Mouse (Mus musculus): Measurements from ENCODE around the gene Frmd4b. TPM values are rescaled to one million over a fixed set of nuclear protein-coding genes. Genes with fewer than 3 reads are reported as not detected.
A peak's percentile ranks its signal among the peaks of the same experiment; 100 is the strongest.

The Frmd4b gene
- total RNA-seq, 1 experiment from 2014 or later, result 21.9 TPM

DNA sequence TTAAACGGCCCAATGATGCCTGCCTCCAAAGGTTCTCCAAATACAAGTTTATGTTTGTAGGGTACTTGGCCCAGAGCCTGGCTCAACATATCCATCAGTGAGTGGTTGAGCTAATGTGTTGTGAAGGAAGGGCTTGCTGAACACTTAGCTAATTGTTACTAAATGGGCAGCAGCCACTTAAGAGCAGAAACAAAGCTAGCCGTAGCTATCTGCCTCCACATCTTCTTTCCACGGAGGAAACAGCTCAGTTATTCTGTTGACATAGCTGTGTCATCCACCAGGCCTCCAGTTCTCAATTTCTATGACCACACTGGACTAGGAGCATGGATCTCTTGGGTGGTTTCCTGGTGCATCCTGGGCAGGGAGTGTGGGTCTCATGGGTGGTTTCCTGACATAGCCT, 302.0 kb downstream of the Frmd4b start:
- DNase-seq, result no peak

- DNase-seq, result no peak
These were observed 304.8 kb downstream of the Frmd4b start for GRCm38 (mm10) chr6:97312545-97312939.

DNA sequence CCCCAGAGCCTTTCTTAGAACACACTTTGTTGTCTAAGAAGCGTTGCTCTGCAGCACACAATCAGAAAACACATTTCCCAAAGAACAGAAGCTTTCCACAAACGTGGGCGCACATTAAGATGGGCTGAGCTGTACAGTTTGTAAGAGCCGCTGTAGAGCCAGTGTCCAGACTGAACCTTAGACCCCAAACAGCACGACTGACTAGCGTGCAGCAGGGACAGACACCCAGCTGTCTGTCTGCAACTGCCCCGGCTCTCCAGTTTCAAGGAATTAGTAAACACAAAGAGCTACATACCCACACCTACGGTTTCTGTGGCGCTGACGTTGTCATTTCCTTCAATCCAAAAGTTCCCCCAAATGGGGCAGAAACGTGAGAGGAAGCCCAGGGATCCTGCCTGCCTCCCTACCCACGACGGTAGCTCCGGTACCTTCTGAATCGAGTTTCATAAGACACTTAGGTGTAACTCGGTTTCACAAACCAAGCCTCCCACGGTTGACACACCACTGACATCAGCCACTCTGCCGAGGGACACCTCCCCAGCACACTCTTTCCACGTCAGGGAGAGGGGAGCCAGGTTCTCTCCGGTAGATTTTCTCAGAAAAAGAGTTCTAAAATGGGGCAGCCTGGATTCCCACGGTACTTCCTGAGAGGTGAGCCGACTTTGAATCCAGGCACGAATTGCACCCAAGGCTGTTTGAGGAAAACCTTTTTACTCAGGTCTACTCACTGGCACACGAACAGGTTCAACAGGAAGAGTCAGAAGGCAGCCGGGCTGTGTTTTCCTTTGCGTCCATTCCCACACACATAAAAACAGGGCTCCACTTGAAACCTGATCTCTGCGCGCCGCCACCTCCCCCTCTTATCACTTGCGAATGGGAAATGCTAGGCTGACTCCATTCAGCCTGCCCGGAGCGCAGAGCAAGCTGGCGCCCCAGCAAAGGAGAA, 305.5 kb downstream of the Frmd4b start:
- peak; percentile 76 for DNase-seq

DNA sequence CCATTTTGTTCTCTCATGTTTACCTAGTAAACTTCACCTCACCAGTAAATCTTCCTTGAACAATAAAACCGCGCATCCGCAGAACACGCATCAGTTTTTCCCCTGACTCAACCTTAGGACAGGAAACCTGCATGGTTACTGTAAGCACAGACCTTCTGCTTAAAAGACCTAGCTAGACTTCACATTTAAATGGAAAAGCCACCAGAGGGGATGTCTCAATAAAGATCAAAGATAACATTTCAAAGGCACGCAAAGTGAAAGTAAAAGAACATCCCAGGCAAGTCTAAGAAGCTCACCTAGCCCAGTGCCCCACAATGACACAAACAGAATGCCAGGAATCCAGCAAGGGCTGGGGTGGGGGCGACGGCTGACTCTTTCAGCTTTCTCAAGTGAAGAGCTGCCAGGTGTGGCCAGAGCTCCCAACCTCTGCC, 306.4 kb downstream of the Frmd4b start:
- DNase-seq, result no peak

DNA sequence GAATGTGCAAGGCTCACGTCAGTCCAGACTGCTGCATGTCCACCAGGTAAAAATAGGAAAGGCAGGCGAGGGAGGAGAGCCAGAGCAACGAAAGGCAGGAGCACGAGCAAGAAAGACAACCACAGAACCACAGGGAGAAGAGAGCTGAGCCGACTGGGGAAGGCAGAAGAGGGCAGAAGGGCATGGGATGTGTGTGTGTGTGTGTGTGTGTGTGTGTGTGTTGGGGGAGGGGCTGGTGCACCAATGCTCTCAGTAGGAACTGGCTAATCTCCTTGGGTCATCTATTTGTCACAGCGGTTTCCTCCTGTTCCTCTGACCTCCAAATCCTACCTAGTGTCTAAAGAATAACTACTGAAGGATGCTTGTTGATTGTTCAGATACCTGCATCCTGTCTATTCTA, 308.2 kb downstream of the Frmd4b start:
- DNase-seq, result peak; percentile 15

DNA sequence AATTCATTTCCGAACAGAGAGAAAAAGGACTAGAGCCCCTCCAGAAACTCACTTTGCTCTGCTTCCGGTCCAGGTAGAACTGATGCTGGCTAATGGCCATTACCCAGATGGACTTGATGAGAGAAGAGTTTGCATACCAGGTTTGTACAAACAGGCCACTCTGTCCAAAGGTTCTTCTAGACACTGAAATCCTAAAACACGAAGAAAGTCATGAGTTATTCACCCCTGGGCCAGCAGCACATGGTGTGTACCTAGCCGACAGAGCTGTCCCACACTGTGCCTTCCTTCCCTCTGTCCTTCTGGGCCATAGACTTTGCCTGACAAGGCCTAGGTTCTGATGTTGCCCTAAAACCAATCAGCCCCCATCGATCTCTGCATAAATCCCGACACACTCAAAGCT, 308.8 kb downstream of the Frmd4b start:
- no peak for DNase-seq

GRCm38 (mm10) chr6:97307231-97307630, 310.1 kb downstream of the Frmd4b start:
- no peak for DNase-seq

DNA sequence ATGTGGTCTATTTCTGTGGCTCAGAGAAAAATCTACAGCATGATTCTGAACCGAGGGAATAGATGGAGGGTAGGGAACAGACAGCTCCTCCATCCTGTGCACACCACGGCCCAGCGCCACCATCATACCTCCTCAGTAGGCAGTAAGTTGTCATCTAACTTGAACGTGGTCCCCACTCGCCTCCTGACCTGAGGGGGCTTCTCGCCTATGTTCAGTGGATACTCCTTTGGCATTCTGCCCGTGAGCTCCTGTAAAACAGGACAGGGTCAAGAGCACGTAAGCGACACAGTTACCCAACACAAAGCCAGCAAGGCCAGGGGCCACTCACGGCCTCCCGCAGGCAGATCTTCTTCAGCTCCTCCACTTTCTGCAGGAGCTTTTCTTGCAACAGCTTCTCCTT, 311.0 kb downstream of the Frmd4b start:
- DNase-seq, result peak; percentile 11

DNA sequence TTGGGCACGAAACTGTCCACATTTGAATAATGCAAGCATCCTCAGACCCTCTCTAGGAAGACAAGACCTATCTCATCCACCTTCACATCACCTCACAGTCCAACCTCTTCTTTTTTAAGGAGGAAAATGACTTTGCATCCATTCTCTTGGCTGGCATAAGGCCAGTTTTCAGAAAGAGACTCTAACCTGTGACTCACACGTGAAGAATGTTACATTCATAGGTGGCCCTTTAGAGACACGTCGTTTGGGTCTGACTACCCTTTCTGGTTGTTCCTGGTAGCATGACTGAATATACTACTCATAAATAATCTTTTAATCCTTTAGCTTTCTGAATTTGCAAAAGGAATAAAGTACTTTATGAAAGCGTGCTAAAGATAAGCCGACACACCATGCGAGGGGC, 311.9 kb downstream of the Frmd4b start:
- DNase-seq, result no peak

- no peak for DNase-seq
These were observed 312.3 kb downstream of the Frmd4b start for GRCm38 (mm10) chr6:97305010-97305409.

- no peak for DNase-seq
These were observed 313.8 kb downstream of the Frmd4b start for GRCm38 (mm10) chr6:97303277-97304109.

- no peak for DNase-seq
These were observed 315.0 kb downstream of the Frmd4b start for GRCm38 (mm10) chr6:97302303-97302702.

GRCm38 (mm10) chr6:97300659-97301058, 316.7 kb downstream of the Frmd4b start:
- DNase-seq, result no peak

- no peak for DNase-seq
These were observed 317.2 kb downstream of the Frmd4b start for GRCm38 (mm10) chr6:97300180-97300579.

GRCm38 (mm10) chr6:97297151-97297550, 320.2 kb downstream of the Frmd4b start:
- DNase-seq, result no peak

- no peak for DNase-seq
These were observed 321.3 kb downstream of the Frmd4b start for GRCm38 (mm10) chr6:97295866-97296527.

DNA sequence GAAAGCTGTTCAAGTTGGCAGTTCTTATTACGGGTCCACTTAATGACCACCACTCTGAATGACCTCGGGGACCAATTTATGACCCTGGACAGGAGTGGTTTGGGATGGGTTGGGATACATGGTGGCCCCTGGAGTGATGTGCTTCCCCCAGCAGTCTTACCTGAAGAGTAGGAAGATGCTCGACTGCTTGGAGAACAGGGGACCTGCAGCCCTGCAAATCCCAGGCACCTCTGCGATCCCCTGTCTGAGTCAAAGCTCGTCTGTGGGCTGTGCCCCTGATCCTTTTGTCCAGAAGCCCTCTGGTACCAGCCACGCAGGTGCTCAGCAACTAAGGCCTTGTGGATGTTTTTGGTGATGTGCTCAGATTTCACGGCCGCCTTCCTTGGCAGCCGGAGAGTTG, 321.9 kb downstream of the Frmd4b start:
- DNase-seq, result no peak

- DNase-seq, result no peak
These were observed 323.4 kb downstream of the Frmd4b start for GRCm38 (mm10) chr6:97293667-97294569.

DNA sequence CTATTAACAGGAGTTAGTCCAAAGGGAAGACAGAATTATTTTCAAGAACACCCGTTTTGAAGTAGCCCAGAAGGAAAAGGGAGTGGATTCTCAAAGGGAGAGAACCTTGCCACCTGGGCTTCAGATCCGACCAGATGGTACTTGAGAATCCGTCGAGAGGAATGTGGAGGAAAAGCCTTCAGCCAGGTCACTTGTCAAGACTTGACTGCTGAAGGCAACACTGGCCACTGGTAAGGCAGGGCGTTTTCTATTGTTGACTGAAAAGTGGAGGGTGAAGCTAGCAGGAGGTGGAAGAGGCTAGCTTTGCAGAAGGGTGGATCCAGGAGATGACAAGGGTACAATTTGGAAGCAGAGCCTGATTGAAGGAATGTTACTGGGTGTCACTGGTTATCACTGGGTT, 324.4 kb downstream of the Frmd4b start:
- no peak for DNase-seq

GRCm38 (mm10) chr6:97292096-97292495, 325.2 kb downstream of the Frmd4b start:
- no peak for DNase-seq

GRCm38 (mm10) chr6:97291159-97291908, 326.0 kb downstream of the Frmd4b start:
- no peak for DNase-seq
